Mouse (Mus musculus) hindbrain, embryonic 13.5 days (tissue): Measurements from ENCODE around the gene Igf1. TPM values are rescaled to one million over a fixed set of nuclear protein-coding genes. Genes with fewer than 3 reads are reported as not detected.

ENCODE experiments used
- ATAC-seq: fragments of 200-750 bp; cut with Nextera tagmentation; 2 replicates; pipeline ENCODE4 v1.8.0; 2017; ENCODE audit warnings: moderate TSS enrichment; ENCODE audit not compliant: low FRiP score
- H3K27ac ChIP-seq: fragments of 300-500 bp; sonication (generic); 2 replicates; pipeline ENCODE4 v1.5.1; 2015; ENCODE audit warnings: inconsistent platforms, mild to moderate bottlenecking, moderate library complexity
- H3K27me3 ChIP-seq: fragments of 300-500 bp; sonication (generic); 2 replicates; pipeline ENCODE4 v1.6.1; 2015; ENCODE audit warnings: mild to moderate bottlenecking, inconsistent platforms
- H3K36me3 ChIP-seq: fragments of 300-500 bp; sonication (generic); 2 replicates; pipeline ENCODE4 v1.6.1; 2015; ENCODE audit warnings: mild to moderate bottlenecking, inconsistent platforms
- H3K4me1 ChIP-seq: fragments of 300-500 bp; sonication (generic); replicated peaks from 2 replicates; pipeline ENCODE4 v1.6.1; 2015; ENCODE audit warnings: inconsistent platforms
- H3K4me2 ChIP-seq: fragments of 300-500 bp; sonication (generic); 2 replicates; pipeline ENCODE4 v1.6.1; 2015; ENCODE audit warnings: inconsistent platforms, mild to moderate bottlenecking, moderate library complexity
- H3K4me3 ChIP-seq: fragments of 300-500 bp; sonication (generic); 2 replicates; pipeline ENCODE4 v1.5.1; 2015; ENCODE audit warnings: mild to moderate bottlenecking, inconsistent platforms
- H3K9ac ChIP-seq: fragments of 300-500 bp; sonication (generic); 2 replicates; pipeline ENCODE4 v1.6.1; 2015; ENCODE audit warnings: mild to moderate bottlenecking, inconsistent platforms
- H3K9me3 ChIP-seq: fragments of 300-500 bp; sonication (generic); 2 replicates; pipeline ENCODE4 v1.6.1; 2016; ENCODE audit warnings: inconsistent platforms
- WGBS: fragments of 180-500 bp; shearing (Covaris S2); methylation state at CpG from one replicate; pipeline ENCODE4 v1.1.7; 2015; 5-methylcytosine and 5-hydroxymethylcytosine counted together
- polyA plus RNA-seq: library from polyadenylated mRNA; unstranded; fragments of >200 nt; fragmentation: Nextera tagmentation; extraction: Ambion mirVana; gene quantifications from 2 replicates; pipeline ENCODE4 v1.2.1, GENCODE M21; 2015

Gene Igf1
- polyA plus RNA-seq, 1 experiment from 2014 or later: 10.0 TPM

GRCm38 (mm10) chr10:87847882-87848281 lies 10.2 kb upstream of the Igf1 start:
- H3K4me1 ChIP-seq: 0 out of 2 replicates have a peak, but pooled peaks cover 4% of the 10 kb centered on the region
- no peak overlapping the region for H3K27ac ChIP-seq
- H3K9me3 ChIP-seq: no peaks in the 10 kb centered on the region
- no peak overlapping the region for H3K4me2 ChIP-seq
- H3K9ac ChIP-seq: no peak overlapping the region
- H3K36me3 ChIP-seq: no peaks in the 10 kb centered on the region
- WGBS: 40% methylated on average over 4 of the region's 4 CpGs
- no peaks in the 10 kb centered on the region for H3K27me3 ChIP-seq
- H3K4me3 ChIP-seq: no peak overlapping the region
- ATAC-seq: no peak

DNA sequence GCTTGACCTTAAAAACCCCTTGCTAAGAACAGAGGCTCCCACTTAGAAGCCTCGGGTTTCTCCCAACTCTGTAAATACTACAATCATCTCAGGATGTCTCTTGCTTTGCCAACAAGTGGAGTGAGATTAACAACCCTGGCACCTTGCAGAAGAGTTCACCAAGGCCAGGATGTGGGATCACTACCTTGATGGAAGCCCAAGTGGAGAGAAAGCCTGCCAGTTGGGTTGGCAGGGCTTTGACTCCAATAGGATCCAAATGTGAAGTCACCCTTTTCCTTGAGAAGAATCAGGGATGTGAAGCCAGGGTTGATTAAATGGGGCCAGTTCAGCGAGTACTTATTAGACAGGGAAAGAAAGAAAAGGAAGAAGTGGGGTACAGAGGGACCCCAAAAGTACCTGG lies 9.6 kb upstream of the Igf1 start:
- no peak overlapping the region for H3K4me2 ChIP-seq
- H3K4me3 ChIP-seq: no peak overlapping the region
- H3K9ac ChIP-seq: no peak overlapping the region
- 0 out of 2 replicates have a peak, but pooled peaks cover 4% of the 10 kb centered on the region for H3K4me1 ChIP-seq
- ATAC-seq: no peak
- H3K27ac ChIP-seq: no peak overlapping the region
- H3K36me3 ChIP-seq: no peaks in the 10 kb centered on the region
- no peaks in the 10 kb centered on the region for H3K9me3 ChIP-seq
- 75% methylated on average over 2 of the region's 2 CpGs for WGBS
- H3K27me3 ChIP-seq: no peaks in the 10 kb centered on the region

- Histone ChIP-seq H3K9ac (no peak overlapping the region), H3K27ac (no peak overlapping the region), H3K9me3 (no peaks in the 10 kb centered on the region), H3K4me1 (no peaks in the 10 kb centered on the region), H3K4me2 (no peak overlapping the region), H3K36me3 (no peaks in the 10 kb centered on the region), H3K27me3 (peaks cover 2% of the 10 kb centered on the region; the same call in 1 of the 2 replicates), H3K4me3 (no peak overlapping the region)
- ATAC-seq: peak; percentile 46; the same call in 1 of the 2 replicates
- 59% methylated on average over 3 of the region's 3 CpGs for WGBS
Observed at GRCm38 (mm10) chr10:87851492-87851891, 6.6 kb upstream of the Igf1 start.

DNA sequence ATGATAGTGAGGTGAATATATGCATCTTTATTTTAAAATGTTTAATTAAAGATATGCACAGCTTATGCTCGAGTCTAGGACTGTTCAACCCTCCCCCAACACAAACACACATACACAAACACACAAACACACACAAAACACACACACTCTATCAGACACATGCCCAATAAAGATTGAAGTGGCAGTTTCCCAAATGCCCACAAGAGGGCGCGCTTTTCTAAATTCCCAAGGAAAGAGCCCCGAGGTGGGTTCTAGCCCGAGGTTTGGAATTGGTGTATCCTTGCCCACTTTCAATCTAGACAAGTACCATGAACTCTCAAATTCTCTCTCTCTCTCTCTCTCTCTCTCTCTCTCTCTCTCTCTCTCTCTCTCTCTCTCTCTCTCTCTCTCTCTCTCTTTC lies 3.7 kb upstream of the Igf1 start:
- Histone ChIP-seq H3K9ac (no peak overlapping the region), H3K4me1 (peaks cover 19% of the 10 kb centered on the region), H3K27me3 (peaks cover 7% of the 10 kb centered on the region; the same call in 1 of the 2 replicates), H3K36me3 (no peaks in the 10 kb centered on the region), H3K27ac (no peak overlapping the region), H3K4me3 (no peak overlapping the region), H3K9me3 (no peaks in the 10 kb centered on the region), H3K4me2 (no peak overlapping the region)
- no peak for ATAC-seq
- under 1% methylated on average over 5 of the region's 5 CpGs for WGBS

DNA sequence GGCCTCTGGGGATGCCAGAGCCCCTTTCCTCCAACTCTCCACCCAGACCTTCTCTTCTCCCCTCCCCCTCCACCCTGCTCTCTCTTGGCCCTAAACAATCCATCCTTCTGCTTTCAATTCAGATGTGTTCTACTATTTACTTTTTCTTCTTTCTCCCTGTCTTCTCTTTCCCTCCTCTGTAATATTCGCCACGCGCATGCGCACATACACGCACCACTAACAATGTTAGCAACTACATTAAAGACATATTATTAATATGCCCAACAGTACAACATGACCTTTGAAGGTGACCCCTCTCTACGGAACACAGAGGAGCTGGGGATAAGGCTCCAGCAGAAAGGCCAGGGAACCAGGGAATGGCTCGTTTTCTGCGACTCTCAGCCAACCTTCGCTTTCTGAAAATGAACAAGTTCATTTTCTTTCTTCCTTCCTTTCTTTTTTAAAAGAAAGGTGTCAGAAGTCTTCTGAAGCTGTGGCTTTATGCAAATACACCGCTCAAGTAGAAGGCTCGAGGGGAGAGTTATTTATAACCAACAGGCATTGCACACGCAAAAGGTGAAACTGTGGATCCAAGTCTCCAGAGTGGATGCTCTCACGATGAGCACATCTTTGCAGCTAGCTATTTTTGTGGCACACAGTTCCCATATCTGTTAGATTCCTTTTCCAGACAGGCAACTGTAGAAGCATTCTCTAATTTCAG lies 2.5 kb upstream of the Igf1 start:
- H3K27ac ChIP-seq: no peak overlapping the region
- no peak overlapping the region for H3K4me2 ChIP-seq
- H3K27me3 ChIP-seq: peaks cover 7% of the 10 kb centered on the region; the same call in 1 of the 2 replicates
- no peak overlapping the region for H3K9ac ChIP-seq
- 82% methylated on average over 13 of the region's 13 CpGs for WGBS
- H3K4me3 ChIP-seq: no peak overlapping the region
- ATAC-seq: no peak
- H3K9me3 ChIP-seq: no peaks in the 10 kb centered on the region
- no peaks in the 10 kb centered on the region for H3K36me3 ChIP-seq
- H3K4me1 ChIP-seq: peaks cover 28% of the 10 kb centered on the region

DNA sequence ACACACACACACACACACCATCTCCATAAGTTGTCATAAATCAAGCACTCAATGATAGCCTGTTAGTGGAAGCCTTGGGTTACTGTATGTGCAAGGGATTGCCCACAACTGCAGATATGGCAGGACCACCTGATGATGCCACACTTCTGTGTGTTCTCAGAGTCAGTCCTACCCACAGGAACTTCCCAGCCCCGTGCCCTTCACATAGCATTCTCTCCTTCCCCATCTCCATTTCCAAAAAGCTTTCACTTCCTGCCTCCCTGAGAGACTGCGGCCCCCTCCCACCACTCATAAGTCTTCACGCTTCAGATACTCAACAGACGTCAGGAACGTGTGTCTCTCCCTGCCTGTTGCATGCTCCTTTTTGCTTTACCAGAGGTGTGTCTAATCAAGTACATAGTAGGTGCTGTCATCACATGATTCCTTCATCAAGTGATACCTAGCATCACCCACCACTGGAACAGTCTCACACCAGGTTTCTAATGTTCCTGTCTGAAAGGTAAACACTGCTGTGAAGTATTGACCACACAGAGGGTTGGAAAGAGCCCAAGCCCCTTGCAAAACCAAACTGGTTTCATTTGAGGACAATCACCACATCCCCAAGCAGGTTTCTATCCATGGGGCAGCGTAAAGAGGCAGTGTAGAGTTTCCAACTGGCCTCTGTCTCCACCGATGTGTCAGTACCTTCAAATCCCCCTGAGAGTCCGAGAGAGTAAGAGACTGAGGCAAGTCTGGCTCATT lies 680 bp upstream of the Igf1 start:
- peaks cover 35% of the 10 kb centered on the region for H3K4me1 ChIP-seq
- no peak overlapping the region for H3K9ac ChIP-seq
- no peak overlapping the region for H3K4me3 ChIP-seq
- no peaks in the 10 kb centered on the region for H3K9me3 ChIP-seq
- WGBS: 60% methylated on average over 8 of the region's 8 CpGs
- no peak overlapping the region for H3K27ac ChIP-seq
- ATAC-seq: no peak
- H3K36me3 ChIP-seq: no peaks in the 10 kb centered on the region
- no peak overlapping the region for H3K4me2 ChIP-seq
- peaks cover 7% of the 10 kb centered on the region; the same call in 1 of the 2 replicates for H3K27me3 ChIP-seq

- H3K36me3 ChIP-seq: no peaks in the 10 kb centered on the region
- peak overlapping the region; percentile 40; the same call in 1 of the 2 replicates for H3K4me3 ChIP-seq
- no peak overlapping the region for H3K27ac ChIP-seq
- H3K9me3 ChIP-seq: no peaks in the 10 kb centered on the region
- peaks cover 7% of the 10 kb centered on the region; the same call in 1 of the 2 replicates for H3K27me3 ChIP-seq
- ATAC-seq: no peak
- WGBS: 53% methylated on average over 6 of the region's 6 CpGs
- H3K4me1 ChIP-seq: peaks cover 35% of the 10 kb centered on the region
- peak overlapping the region; percentile 80 for H3K4me2 ChIP-seq
- no peak overlapping the region for H3K9ac ChIP-seq
Observed at GRCm38 (mm10) chr10:87858939-87859338, 874 bp downstream of the Igf1 start.

GRCm38 (mm10) chr10:87859453-87859852 lies 1.4 kb downstream of the Igf1 start:
- Histone ChIP-seq H3K4me1 (peaks cover 35% of the 10 kb centered on the region), H3K27ac (no peak overlapping the region)
- no peak for ATAC-seq

DNA sequence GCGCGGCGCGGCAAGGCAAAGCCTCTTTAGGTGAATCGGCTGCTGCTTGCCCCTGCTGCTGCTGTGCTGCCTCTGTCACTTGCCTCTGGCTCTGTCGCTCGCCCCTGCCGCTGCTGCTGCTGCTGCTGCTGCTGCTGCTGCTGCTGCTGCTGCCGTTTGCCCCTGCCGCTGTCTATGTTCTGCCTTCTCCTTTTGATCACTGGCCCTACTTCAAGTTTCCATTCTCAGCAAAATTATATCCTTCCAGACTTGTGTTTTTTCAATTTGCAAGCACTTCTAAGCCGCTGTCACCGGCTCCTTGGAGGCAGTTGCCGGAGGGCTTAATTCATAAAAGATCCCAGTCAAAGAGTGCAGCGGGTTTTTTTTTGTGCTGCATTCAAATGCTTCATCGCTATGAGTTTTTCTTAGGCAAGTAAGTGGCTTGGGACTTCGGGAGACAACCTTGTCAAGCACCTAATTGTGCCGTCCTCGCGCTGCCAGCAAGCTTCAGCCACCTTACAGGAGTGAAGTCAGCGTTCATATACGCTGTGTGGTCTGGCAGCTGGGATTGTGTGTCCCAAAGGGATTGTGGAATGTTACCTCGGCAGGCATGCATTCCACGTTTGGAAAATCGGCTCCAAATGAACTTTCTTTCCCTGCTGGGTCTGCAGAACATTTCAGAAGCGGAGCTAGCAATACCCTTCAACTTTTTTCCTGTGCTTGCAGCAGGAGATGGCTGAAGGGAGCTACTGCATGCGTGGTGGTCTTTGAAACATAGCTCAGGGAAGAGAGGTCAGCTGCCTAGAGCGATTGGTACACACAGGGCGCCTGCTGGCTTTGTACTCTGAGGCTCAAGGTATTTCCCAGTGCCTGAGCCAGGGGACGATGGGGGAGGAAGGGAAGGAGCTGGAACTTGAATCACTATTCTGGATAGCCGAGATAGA lies 2.4 kb downstream of the Igf1 start:
- WGBS: 1% methylated on average over 30 of the region's 30 CpGs
- Histone ChIP-seq H3K9ac (peak overlapping the region; percentile 60), H3K9me3 (no peaks in the 10 kb centered on the region), H3K27ac (no peak overlapping the region; the same call in 1 of the 2 replicates), H3K36me3 (no peaks in the 10 kb centered on the region), H3K27me3 (peaks cover 7% of the 10 kb centered on the region; the same call in 1 of the 2 replicates), H3K4me2 (peak overlapping the region; percentile 80), H3K4me1 (peaks cover 35% of the 10 kb centered on the region), H3K4me3 (peak overlapping the region; percentile 40)
- peak; percentile 60 for ATAC-seq

More at GRCm38 (mm10) chr10:87859453-87859852, 1.4 kb downstream of the Igf1 start:
- peak overlapping the region; percentile 40 for H3K4me3 ChIP-seq
- H3K36me3 ChIP-seq: no peaks in the 10 kb centered on the region
- no peaks in the 10 kb centered on the region for H3K9me3 ChIP-seq
- 21% methylated on average over 10 of the region's 10 CpGs for WGBS
- H3K27me3 ChIP-seq: peaks cover 7% of the 10 kb centered on the region; the same call in 1 of the 2 replicates
- H3K9ac ChIP-seq: no peak overlapping the region
- H3K4me2 ChIP-seq: peak overlapping the region; percentile 80

GRCm38 (mm10) chr10:87861104-87861455 lies 3.0 kb downstream of the Igf1 start:
- WGBS: 64% methylated on average over 6 of the region's 6 CpGs
- peak overlapping the region; percentile 40 for H3K4me3 ChIP-seq
- H3K27ac ChIP-seq: no peak overlapping the region
- peak overlapping the region; percentile 80 for H3K4me2 ChIP-seq
- H3K9me3 ChIP-seq: no peaks in the 10 kb centered on the region
- peaks cover 7% of the 10 kb centered on the region; the same call in 1 of the 2 replicates for H3K27me3 ChIP-seq
- no peak for ATAC-seq
- H3K36me3 ChIP-seq: no peaks in the 10 kb centered on the region
- peak overlapping the region; percentile 60; the same call in 1 of the 2 replicates for H3K9ac ChIP-seq
- peaks cover 35% of the 10 kb centered on the region for H3K4me1 ChIP-seq

GRCm38 (mm10) chr10:87862899-87863298 lies 4.8 kb downstream of the Igf1 start:
- H3K4me3 ChIP-seq: no peak overlapping the region
- ATAC-seq: no peak
- H3K27ac ChIP-seq: no peak overlapping the region
- no peaks in the 10 kb centered on the region for H3K9me3 ChIP-seq
- H3K36me3 ChIP-seq: no peaks in the 10 kb centered on the region
- H3K9ac ChIP-seq: no peak overlapping the region
- peaks cover 29% of the 10 kb centered on the region for H3K4me1 ChIP-seq
- 82% methylated on average over 7 of the region's 7 CpGs for WGBS
- 0 out of 2 replicates have a peak, but pooled peaks cover 4% of the 10 kb centered on the region for H3K27me3 ChIP-seq
- no peak overlapping the region for H3K4me2 ChIP-seq

GRCm38 (mm10) chr10:87863326-87863725 lies 5.3 kb downstream of the Igf1 start:
- 78% methylated on average over 4 of the region's 4 CpGs for WGBS
- Histone ChIP-seq H3K27ac (no peak overlapping the region), H3K4me2 (no peak overlapping the region), H3K4me3 (no peak overlapping the region), H3K27me3 (0 out of 2 replicates have a peak, but pooled peaks cover 2% of the 10 kb centered on the region), H3K9ac (no peak overlapping the region), H3K36me3 (no peaks in the 10 kb centered on the region), H3K9me3 (no peaks in the 10 kb centered on the region), H3K4me1 (peaks cover 24% of the 10 kb centered on the region)
- ATAC-seq: no peak
